Mouse (Mus musculus): Measurements from ENCODE around the gene Lemd1.

The Lemd1 gene

DNA sequence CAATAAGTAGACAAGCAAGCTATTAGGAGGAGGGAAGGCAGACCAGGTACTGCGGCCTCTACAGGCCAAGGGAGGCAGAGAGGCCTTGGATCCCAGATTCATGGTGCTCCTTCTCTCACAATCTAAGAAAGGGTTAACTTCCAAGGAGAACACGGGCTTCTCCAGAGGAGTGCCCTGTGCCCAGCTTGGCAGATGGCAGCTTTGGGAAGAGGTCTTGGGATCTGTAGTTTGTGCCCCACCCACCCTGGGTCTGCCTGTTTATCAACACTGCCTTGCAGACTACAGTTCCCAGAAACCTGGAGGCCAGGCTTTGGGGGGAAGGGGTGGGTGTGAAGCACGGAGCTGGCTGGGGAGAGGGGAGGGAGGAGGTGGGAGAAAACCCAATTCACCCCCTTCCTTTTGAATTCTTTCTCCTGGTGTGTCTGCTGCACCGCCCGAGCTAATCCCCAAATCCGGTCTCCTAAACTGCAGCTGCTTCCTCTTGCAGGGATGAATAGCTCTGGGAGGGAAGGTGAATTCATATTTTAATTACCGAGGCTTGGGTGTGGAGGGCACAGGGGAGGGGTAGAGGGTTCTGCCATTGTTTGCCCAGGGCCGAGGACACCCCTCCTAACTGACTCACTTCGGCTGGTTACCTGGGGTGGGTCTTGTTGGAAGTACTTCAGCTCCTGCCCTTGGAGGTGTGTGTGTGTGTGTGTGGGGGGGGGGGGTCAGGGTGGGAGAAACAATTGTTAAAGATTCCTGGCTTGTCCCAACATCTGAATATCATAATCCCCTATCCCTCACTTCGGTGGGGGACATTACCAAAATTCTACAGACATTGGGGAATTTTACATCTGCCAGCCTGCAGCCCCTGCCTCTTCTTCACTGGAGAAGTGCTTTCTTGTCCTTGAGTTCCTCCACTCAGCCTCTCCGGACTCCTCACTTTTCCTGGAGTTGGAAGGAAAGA is 9.6 kb downstream of the Lemd1 start:
- DNase-seq (ENCODE audit: low spot score), result no peak

GRCm38 (mm10) chr1:132201511-132201860 is 10.3 kb downstream of the Lemd1 start:
- no peak for DNase-seq (ENCODE audit: low spot score)

DNA sequence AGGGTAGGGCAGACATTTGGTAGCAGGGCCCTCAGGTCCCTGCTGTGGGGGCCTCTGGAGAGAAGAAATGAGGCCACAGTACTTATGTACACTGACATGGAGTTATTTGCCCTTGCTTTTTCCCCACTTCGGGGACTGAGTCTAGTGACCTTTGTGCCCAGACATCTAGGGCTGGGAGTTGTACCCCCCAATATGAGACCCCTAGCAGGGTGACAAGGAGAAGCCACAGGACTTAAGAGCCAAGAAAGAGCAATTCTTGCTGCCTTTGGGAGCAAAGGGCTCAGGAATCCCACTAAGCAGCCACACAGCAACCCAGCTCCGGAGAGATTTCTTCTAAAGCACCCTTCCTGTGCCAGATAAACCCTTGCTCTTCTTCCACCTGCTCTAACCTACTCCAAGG is 10.7 kb downstream of the Lemd1 start:
- no peak for DNase-seq (ENCODE audit: low spot score)

DNA sequence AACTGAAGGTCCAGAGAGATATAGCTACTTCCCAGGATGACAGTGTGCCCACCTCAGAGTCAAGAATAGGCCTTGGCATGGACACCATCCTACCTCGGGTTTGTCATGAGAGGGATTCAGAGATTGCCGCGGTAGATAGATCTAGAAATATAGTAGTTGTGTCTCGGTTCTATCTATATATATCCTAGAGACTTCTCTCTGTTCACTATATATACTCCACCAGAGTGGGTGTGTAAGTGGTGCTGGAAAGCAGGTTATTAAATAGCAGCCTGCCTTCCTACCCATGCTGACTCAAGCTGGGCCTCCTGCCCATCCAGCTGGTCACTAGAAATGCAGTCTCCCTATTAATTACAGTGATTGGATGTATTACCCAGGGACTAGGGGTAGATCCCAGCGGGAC is 11.5 kb downstream of the Lemd1 start:
- DNase-seq (ENCODE audit: low spot score), result no peak

DNA sequence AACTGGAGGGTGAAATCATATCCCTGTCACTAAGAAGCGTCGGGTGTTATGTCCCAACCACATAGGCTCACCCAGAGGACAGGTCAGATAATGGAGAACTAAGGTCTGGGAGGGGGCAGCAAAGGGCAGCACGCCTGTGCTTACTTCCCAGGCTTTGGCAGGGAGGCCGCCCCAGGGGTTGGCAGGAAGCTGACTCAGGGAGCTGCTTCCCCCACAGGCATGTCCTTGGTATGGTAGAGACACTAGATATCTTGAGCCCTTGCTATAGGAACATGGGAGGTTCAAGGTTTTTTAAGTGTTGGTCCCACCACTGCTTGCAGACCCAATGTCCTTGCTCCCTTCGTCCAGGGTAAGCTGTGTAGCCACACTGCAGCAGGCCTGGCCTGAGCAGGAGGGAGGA is 14.7 kb downstream of the Lemd1 start:
- peak; percentile 56 for DNase-seq (ENCODE audit: low spot score)

GRCm38 (mm10) chr1:132206828-132207227 is 15.6 kb downstream of the Lemd1 start:
- no peak for DNase-seq (ENCODE audit: low spot score)

DNA sequence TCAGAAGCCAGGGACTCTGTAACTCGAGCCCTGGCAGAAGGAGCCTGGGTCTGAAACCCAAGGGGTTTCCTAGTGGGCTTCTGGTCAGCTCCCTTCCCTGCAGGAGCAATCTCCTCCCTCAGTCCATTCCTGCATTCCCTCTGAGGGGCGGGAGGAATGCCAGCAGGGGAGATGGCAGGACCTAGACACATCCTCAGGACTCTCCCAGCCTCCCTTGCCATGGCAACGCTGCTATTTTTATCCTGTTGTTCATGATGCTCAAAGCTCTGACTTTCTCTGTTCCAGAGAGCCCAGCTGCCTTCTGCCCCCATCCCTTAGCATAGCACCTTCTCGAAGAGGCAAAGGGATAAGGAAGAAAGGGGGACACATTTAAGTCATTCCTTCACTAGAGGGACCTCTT is 16.9 kb downstream of the Lemd1 start:
- DNase-seq (ENCODE audit: low spot score), result no peak

- no peak for DNase-seq (ENCODE audit: low spot score)
These were observed 18.2 kb downstream of the Lemd1 start for GRCm38 (mm10) chr1:132209400-132209799.

DNA sequence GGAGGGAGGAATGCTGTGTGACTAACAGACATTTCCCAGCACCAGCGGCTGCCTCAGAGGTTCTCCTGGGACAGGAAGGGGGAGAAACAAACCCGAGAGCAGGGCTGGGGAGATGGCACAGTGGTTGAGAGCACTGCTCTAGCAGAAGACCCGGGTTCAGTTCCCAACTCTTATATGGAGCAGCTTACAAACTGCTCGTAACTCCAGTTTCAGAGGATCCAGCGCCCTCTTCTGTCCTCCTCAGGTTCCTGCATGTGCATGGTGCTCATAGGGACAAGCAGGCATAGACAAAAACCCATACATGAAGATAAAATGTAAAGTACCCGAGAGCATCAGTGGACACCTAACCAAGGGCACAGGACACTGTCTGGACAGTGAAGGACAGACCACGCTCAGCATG is 19.7 kb downstream of the Lemd1 start:
- no peak for DNase-seq (ENCODE audit: low spot score)

GRCm38 (mm10) chr1:132211672-132212071 is 20.4 kb downstream of the Lemd1 start:
- DNase-seq (ENCODE audit: low spot score), result no peak

DNA sequence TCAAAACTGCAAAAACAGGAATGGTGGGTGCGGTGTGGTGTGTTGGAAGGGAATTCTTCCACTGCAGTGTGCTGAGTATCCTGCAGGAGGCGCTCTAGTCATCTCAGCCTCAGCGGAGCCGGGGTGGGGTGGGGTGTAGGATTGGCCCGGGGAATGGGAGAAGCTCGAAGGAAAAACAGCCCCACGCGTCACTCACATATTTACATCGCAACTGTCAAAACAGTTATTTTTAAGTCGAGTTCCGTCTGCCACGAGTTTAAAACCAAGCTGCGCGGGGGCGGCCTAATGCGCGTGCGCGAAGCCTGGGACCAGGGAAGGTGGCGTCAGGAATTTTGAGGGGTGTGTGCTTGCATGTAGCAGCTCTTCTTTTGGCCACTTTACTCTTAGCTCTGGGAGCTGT is 21.0 kb downstream of the Lemd1 start:
- DNase-seq (ENCODE audit: low spot score), result no peak

DNA sequence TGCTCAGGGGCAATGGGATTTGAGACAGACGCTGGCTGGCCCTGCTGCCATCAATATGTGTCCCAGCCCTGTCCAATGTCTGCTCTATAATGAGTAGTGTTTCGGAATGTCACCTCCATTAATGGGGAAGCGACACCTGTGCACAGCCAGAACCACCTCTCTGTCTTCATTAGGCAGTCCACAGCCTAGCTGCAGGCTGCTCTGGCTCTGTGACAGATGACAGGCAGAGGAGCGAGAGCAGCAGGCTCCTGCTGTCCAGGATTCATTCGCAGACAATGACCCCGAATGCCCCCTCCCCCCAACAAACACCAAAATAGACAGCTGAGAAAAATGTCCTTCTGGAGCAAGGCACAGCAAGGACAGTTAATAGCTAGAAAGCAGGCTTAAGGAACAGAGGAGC is 21.8 kb downstream of the Lemd1 start:
- DNase-seq (ENCODE audit: low spot score), result no peak

GRCm38 (mm10) chr1:132216276-132216675 is 25.0 kb downstream of the Lemd1 start:
- no peak for DNase-seq (ENCODE audit: low spot score)

- no peak for DNase-seq (ENCODE audit: low spot score)
These were observed 30.4 kb downstream of the Lemd1 start for GRCm38 (mm10) chr1:132221627-132222026.

- DNase-seq (ENCODE audit: low spot score), result no peak
These were observed 30.9 kb downstream of the Lemd1 start for GRCm38 (mm10) chr1:132222166-132222565.

GRCm38 (mm10) chr1:132226297-132227080 is 35.3 kb downstream of the Lemd1 start:
- DNase-seq (ENCODE audit: low spot score), result no peak

- DNase-seq (ENCODE audit: low spot score), result no peak
These were observed 38.4 kb downstream of the Lemd1 start, which contains the start of gene Gm10188 for GRCm38 (mm10) chr1:132229667-132230066. Gene Gm10188 (minus strand): TSS chr1:132229767.

DNA sequence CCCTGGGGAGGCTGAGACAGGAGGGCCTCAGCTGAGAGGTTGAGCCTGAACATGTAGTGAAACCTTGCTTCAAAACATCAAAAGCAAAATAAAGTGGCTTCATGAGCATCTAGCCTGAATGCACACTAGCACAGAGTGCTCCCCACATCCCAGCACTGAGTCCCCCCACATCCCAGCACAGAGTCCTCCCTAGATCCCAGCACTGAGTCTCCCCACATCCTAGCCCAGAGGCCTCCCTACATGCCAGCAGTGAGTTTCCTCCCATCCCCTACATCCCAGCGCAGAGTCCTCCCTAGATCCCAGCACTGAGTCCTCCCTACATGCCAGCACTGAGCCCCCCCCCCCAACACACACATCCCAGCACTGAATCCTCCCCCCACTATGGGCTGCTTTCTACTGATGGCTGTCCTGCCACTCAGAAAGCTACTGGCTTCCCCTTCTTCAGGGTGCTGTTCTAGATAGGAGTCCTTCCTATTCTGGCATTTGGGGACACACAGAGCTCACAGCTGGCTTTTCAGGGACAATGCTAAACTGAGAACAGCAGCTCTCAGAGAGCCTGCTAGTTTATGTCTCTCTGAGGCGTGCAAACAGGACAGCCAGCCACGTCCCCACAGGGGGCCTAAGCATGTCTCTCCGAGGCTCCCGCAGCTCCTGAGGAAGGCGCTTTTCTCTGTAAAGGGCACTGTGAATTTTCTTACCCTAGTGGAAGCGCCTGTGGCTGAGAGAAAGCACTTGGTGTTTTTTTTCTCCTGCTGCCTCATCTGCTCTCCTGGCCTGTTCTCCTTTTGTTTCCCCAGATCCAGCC is 40.4 kb downstream of the Lemd1 start:
- no peak for DNase-seq (ENCODE audit: low spot score)

- DNase-seq (ENCODE audit: low spot score), result no peak
These were observed 42.3 kb downstream of the Lemd1 start for GRCm38 (mm10) chr1:132233566-132233965.

GRCm38 (mm10) chr1:132234757-132235273 is 43.6 kb downstream of the Lemd1 start:
- no peak for DNase-seq (ENCODE audit: low spot score)

GRCm38 (mm10) chr1:132237585-132238159 is 46.4 kb downstream of the Lemd1 start:
- DNase-seq (ENCODE audit: low spot score), result no peak

- no peak for DNase-seq (ENCODE audit: low spot score)
These were observed 53.8 kb downstream of the Lemd1 start for GRCm38 (mm10) chr1:132245010-132245409.
